Mouse (Mus musculus) gastrocnemius, postnatal 10 days (tissue): ENCODE measurements around the gene Cop1. TPM values are rescaled to one million over a fixed set of nuclear protein-coding genes. Genes with fewer than 3 reads are reported as not detected.

ENCODE experiments used
- microRNA-seq, 2 experiments: library from miRNA; unstranded; fragments of <30 nt; microRNA quantifications; one replicate each; pipeline ENCODE4 v1.2.0; 2021
- total RNA-seq, 2 experiments: library from RNA; stranded (reverse); gene quantifications; 2 replicates each; pipeline ENCODE4 v1.2.3; 2021

Cop1 gene
- total RNA-seq, 2 experiments from 2014 or later: 112 to 131 TPM

Small RNAs within 50 kb of the gene (microRNA-seq; reads per million reads assigned to microRNA genes)
- 45.4 to 69.3 reads per million in 2 experiments for gene Mir1843b
